Mouse (Mus musculus): Measurements from ENCODE around the gene Med13l. TPM values are rescaled to one million over a fixed set of nuclear protein-coding genes. Genes with fewer than 3 reads are reported as not detected.

Med13l gene
- total and polyA plus RNA-seq, 3 experiments = 2.0 to 11.0 (median 10.1) TPM

GRCm38 (mm10) chr5:118538487-118538886 is 22.0 kb upstream of the Med13l start:
- Histone ChIP-seq H3K27ac (ENCODE audit: insufficient read depth, low read depth) (no peak overlapping the region), H3K4me2 (ENCODE audit: insufficient read depth, low read depth, poor library complexity, severe bottlenecking) (no peak overlapping the region), H3K4me3 (replicated peaks in 1 of 3; ENCODE audit: low read depth in 2 of 3, low read length in 2 of 3, poor library complexity in 1 of 3) (no peak overlapping the region), H3K27me3 (replicated peaks) (no peaks in the 10 kb centered on the region), H3K9me3 (replicated peaks; ENCODE audit: low read length) (no peaks in the 10 kb centered on the region), H3K36me3 (replicated peaks in 1 of 2; ENCODE audit: control insufficient read depth in 1 of 2, insufficient read depth in 1 of 2, low read length in 1 of 2) (no peaks in the 10 kb centered on the region), H3K79me2 (replicated peaks; ENCODE audit: control insufficient read depth, extremely low read depth, insufficient read depth, poor library complexity, severe bottlenecking) (no peaks in the 10 kb centered on the region), H3K4me1 (ENCODE audit: control insufficient read depth in 1 of 2, insufficient read depth in 2 of 2) (0 out of 4 replicates have a peak, but pooled peaks cover 0 to 3% of the 10 kb centered on the region in 2 experiments), H3K9ac (ENCODE audit: insufficient read depth, low read depth) (no peak overlapping the region)
- dilution Hi-C loops (cut with MboI; ENCODE audit: extremely low pct_ligation_motif_present, extremely low pct_unique_long_range_greater_than_20kb, low sequenced_read_pairs) (no loop called here), in situ Hi-C loops (cut with MboI; ENCODE audit: low pct_ligation_motif_present, low pct_unique_long_range_greater_than_20kb, low sequenced_read_pairs) (no loop called here)
- no peak for DNase-seq (ENCODE audit: extremely low read depth)
- TF ChIP-seq ZNF384 (IDR thresholded peaks at IDR 0.05; ENCODE audit: low read depth, low read length) (peak; percentile 66), MXI1 (IDR thresholded peaks at IDR 0.05; ENCODE audit: low read depth, low read length) (no peak), RAD21 (IDR thresholded peaks at IDR 0.05; ENCODE audit: low read depth, low read length) (no peak), MYC (IDR thresholded peaks at IDR 0.05; ENCODE audit: low read depth, low read length) (no peak)

- Histone ChIP-seq H3K4me3 (replicated peaks in 1 of 3; ENCODE audit: low read depth in 2 of 3, low read length in 2 of 3, poor library complexity in 1 of 3) (no peak overlapping the region), H3K4me1 (ENCODE audit: control insufficient read depth in 1 of 2, insufficient read depth in 2 of 2) (0 out of 4 replicates have a peak, but pooled peaks cover 0 to 3% of the 10 kb centered on the region in 2 experiments), H3K4me2 (ENCODE audit: insufficient read depth, low read depth, poor library complexity, severe bottlenecking) (no peak overlapping the region), H3K36me3 (replicated peaks in 1 of 2; ENCODE audit: control insufficient read depth in 1 of 2, insufficient read depth in 1 of 2, low read length in 1 of 2) (no peaks in the 10 kb centered on the region), H3K79me2 (replicated peaks; ENCODE audit: control insufficient read depth, extremely low read depth, insufficient read depth, poor library complexity, severe bottlenecking) (no peaks in the 10 kb centered on the region), H3K27ac (ENCODE audit: insufficient read depth, low read depth) (no peak overlapping the region), H3K27me3 (replicated peaks) (no peaks in the 10 kb centered on the region), H3K9me3 (replicated peaks; ENCODE audit: low read length) (no peaks in the 10 kb centered on the region), H3K9ac (ENCODE audit: insufficient read depth, low read depth) (no peak overlapping the region)
- dilution Hi-C loops (cut with MboI; ENCODE audit: extremely low pct_ligation_motif_present, extremely low pct_unique_long_range_greater_than_20kb, low sequenced_read_pairs) (no loop called here), in situ Hi-C loops (cut with MboI; ENCODE audit: low pct_ligation_motif_present, low pct_unique_long_range_greater_than_20kb, low sequenced_read_pairs) (no loop called here)
- TF ChIP-seq SMC3 (IDR thresholded peaks at IDR 0.05; ENCODE audit: low read depth, low read length) = no peak
- no peak for TF ChIP-seq GABPA (IDR thresholded peaks at IDR 0.05; ENCODE audit: insufficient replicate concordance, low read depth, low read length)
- TF ChIP-seq POLR2A (IDR thresholded peaks at IDR 0.05; ENCODE audit: low read depth, low read length) = no peak
- TF ChIP-seq TBP (conservative IDR thresholded peaks at IDR 0.05; ENCODE audit: low read depth, low read length) = no peak
- DNase-seq (ENCODE audit: extremely low read depth) = no peak
Observed at GRCm38 (mm10) chr5:118543816-118544215, 16.7 kb upstream of the Med13l start.

- in situ Hi-C loops (cut with MboI; ENCODE audit: low pct_ligation_motif_present, low pct_unique_long_range_greater_than_20kb, low sequenced_read_pairs) (no loop called here), dilution Hi-C loops (cut with MboI; ENCODE audit: extremely low pct_ligation_motif_present, extremely low pct_unique_long_range_greater_than_20kb, low sequenced_read_pairs) (no loop called here)
- Histone ChIP-seq H3K27ac (ENCODE audit: insufficient read depth, low read depth) (no peak overlapping the region), H3K4me3 (replicated peaks in 1 of 3; ENCODE audit: low read depth in 2 of 3, low read length in 2 of 3, poor library complexity in 1 of 3) (no peak overlapping the region), H3K4me1 (ENCODE audit: control insufficient read depth in 1 of 2, insufficient read depth in 2 of 2) (no peaks in the 10 kb centered on the region), H3K27me3 (replicated peaks) (no peaks in the 10 kb centered on the region), H3K4me2 (ENCODE audit: insufficient read depth, low read depth, poor library complexity, severe bottlenecking) (no peak overlapping the region), H3K79me2 (replicated peaks; ENCODE audit: control insufficient read depth, extremely low read depth, insufficient read depth, poor library complexity, severe bottlenecking) (no peaks in the 10 kb centered on the region), H3K36me3 (replicated peaks in 1 of 2; ENCODE audit: control insufficient read depth in 1 of 2, insufficient read depth in 1 of 2, low read length in 1 of 2) (no peaks in the 10 kb centered on the region), H3K9me3 (replicated peaks; ENCODE audit: low read length) (peaks cover 3% of the 10 kb centered on the region), H3K9ac (ENCODE audit: insufficient read depth, low read depth) (no peak overlapping the region)
- DNase-seq (ENCODE audit: extremely low read depth) = no peak
- TF ChIP-seq ETS1 (conservative IDR thresholded peaks at IDR 0.05; ENCODE audit: low read depth, low read length) (no peak), MAFK (IDR thresholded peaks at IDR 0.05; ENCODE audit: insufficient replicate concordance, low read length) (no peak), USF2 (conservative IDR thresholded peaks at IDR 0.05; ENCODE audit: low read depth, low read length) (no peak), SIN3A (IDR thresholded peaks at IDR 0.05; ENCODE audit: low read length) (no peak), PAX5 (IDR thresholded peaks at IDR 0.05; ENCODE audit: low read length) (no peak), EP300 (IDR thresholded peaks at IDR 0.05; ENCODE audit: low read length) (no peak)
Observed at GRCm38 (mm10) chr5:118550493-118550892, 10.0 kb upstream of the Med13l start.
